In the genomic region with DNA sequence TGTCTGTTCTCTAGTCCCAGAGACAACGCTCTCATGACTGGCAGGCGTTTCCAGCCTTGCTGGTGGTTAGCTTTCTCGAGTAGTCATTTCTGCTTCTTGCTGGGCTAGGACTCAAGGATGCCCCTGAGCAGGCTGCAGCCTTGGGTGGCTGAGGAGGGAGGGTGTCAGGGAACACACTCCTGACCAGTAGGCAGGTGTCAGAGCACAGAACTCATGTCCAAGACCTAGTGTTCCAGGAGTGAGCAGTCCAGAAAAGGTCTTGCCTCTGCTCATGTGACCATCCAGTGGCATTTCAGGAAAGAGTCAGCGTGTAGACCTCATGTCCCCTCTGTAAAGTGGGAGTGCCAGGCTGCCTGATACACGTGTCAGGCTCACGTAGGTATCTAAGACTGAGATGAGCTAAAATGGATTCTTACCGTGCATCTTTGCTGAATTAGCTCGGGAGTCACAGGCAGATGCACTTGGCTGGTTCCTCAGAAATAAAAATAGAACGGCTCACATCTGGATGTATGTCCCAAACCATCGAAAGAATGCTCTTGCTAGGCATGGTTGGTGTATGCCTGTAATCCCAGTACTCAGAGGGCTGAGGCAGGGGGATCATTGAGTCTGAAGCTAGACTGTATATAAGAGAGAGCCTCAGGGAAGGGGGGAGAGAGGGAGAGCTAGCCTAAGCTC, we compare ENCODE assay signal across 11 mouse cellular contexts.
DNase-seq lines count a peak whose midpoint lies in the region; ATAC-seq lines count a peak whose summit lies in the region.
"Had no signal": no experiment of that assay in that cellular context is flagged by ENCODE, and none has a peak within 500 bp of the region (broad histone marks: within the 10 kb centered on the region; RNA-seq: fewer than 3 reads in every experiment).

No protein-coding gene starts in this region.

- H3K4me3 ChIP-seq in lung, embryonic 16.5 days (ENCODE audit: low read length): no peak overlapping the region
- no peak overlapping the region for H3K4me3 ChIP-seq in limb, embryonic 11.5 days (ENCODE audit: low read depth, low read length)
- no peak overlapping the region for H3K4me3 ChIP-seq in neural tube, embryonic 14.5 days (ENCODE audit: low read depth, low read length)

- no peak overlapping the region for H3K27ac ChIP-seq in lung, embryonic 16.5 days (ENCODE audit: low read length)
- H3K27ac ChIP-seq in limb, embryonic 11.5 days (replicated peaks; ENCODE audit: low read depth, low read length): peak overlapping the region; percentile 75
- H3K27ac ChIP-seq in neural tube, embryonic 14.5 days (ENCODE audit: low read depth, low read length): peak overlapping the region; percentile 29

- peaks cover 67% of the 10 kb centered on the region for H3K4me1 ChIP-seq in lung, embryonic 16.5 days (replicated peaks; ENCODE audit: control insufficient read depth, insufficient read depth, low read length)
- peaks cover 76% of the 10 kb centered on the region for H3K4me1 ChIP-seq in limb, embryonic 11.5 days (ENCODE audit: control insufficient read depth, insufficient read depth, low read length)
- H3K4me1 ChIP-seq in neural tube, embryonic 14.5 days (ENCODE audit: control insufficient read depth, insufficient read depth, low read length): peaks cover 67% of the 10 kb centered on the region

- peaks cover 21% of the 10 kb centered on the region for H3K36me3 ChIP-seq in lung, embryonic 16.5 days (ENCODE audit: control insufficient read depth, insufficient read depth, low read length)
- peaks cover 20% of the 10 kb centered on the region for H3K36me3 ChIP-seq in limb, embryonic 11.5 days (ENCODE audit: control insufficient read depth, insufficient read depth, low read length)
- H3K36me3 ChIP-seq in neural tube, embryonic 14.5 days (ENCODE audit: control insufficient read depth, insufficient read depth, low read length): peaks cover 18% of the 10 kb centered on the region

- H3K9me3 ChIP-seq in lung, embryonic 16.5 days (ENCODE audit: control insufficient read depth, low read length): no peaks in the 10 kb centered on the region
- H3K9me3 ChIP-seq in limb, embryonic 11.5 days (ENCODE audit: control insufficient read depth, low read length): no peaks in the 10 kb centered on the region
- H3K9me3 ChIP-seq in neural tube, embryonic 14.5 days (ENCODE audit: control insufficient read depth, low read length): no peaks in the 10 kb centered on the region

- H3K9ac ChIP-seq in lung, embryonic 16.5 days (ENCODE audit: low read length): peak overlapping the region; percentile 40
- no peak overlapping the region for H3K9ac ChIP-seq in limb, embryonic 11.5 days (ENCODE audit: low read length)
- no peak overlapping the region for H3K9ac ChIP-seq in neural tube, embryonic 14.5 days (replicated peaks; ENCODE audit: low read depth, low read length)

- no peak overlapping the region for H3K4me2 ChIP-seq in lung, embryonic 16.5 days (ENCODE audit: low read depth, low read length)
- H3K4me2 ChIP-seq in limb, embryonic 11.5 days (ENCODE audit: low read depth, severe bottlenecking): peak overlapping the region; percentile 13; the same call in 1 of the 2 replicates
- no peak overlapping the region for H3K4me2 ChIP-seq in neural tube, embryonic 14.5 days (ENCODE audit: low read depth, low read length)

- peak; percentile 27 for DNase-seq in adrenal gland, postnatal 14 days
- no peak for DNase-seq in adrenal gland, adult 2 months
- no peak for DNase-seq in lung, postnatal 36 days
- DNase-seq in limb, embryonic 11.5 days (ENCODE audit: low spot score): no peak
- no peak for DNase-seq in gastrocnemius, adult 8-10 months (ENCODE audit: low spot score in 2 of 2)
- DNase-seq in layer of hippocampus, adult 11-12 months (ENCODE audit: low spot score): no peak
- DNase-seq: cerebellum, postnatal 10 days; left cerebral cortex, postnatal 4 days; right cerebral cortex, adult 18-20 months had no signal

- ATAC-seq in lung, embryonic 16.5 days (ENCODE audit: low read depth): no peak
- ATAC-seq in limb, embryonic 11.5 days (ENCODE audit: insufficient number of reproducible peaks, low FRiP score, low TSS enrichment, low read depth): no peak
- ATAC-seq in neural tube, embryonic 14.5 days (ENCODE audit: low read depth): no peak

- no peaks in the 10 kb centered on the region for H3K27me3 ChIP-seq in lung, embryonic 16.5 days (ENCODE audit: control insufficient read depth, insufficient read depth, low read depth, low read length)
- no peaks in the 10 kb centered on the region for H3K27me3 ChIP-seq in limb, embryonic 11.5 days (ENCODE audit: control insufficient read depth, insufficient read depth, low read length)
- H3K27me3 ChIP-seq in neural tube, embryonic 14.5 days (ENCODE audit: control insufficient read depth, insufficient read depth, low read length): no peaks in the 10 kb centered on the region

- 53% methylated on average over 10 of the region's 10 CpGs for WGBS in lung, embryonic 16.5 days
- 65% methylated on average over 10 of the region's 10 CpGs for WGBS in limb, embryonic 11.5 days
- 52% methylated on average over 10 of the region's 10 CpGs for WGBS in neural tube, embryonic 14.5 days
